Mouse (Mus musculus) G1E (cell line): ENCODE results near the gene Ythdf1.

Source experiments
- CTCF ChIP-seq: IDR thresholded peaks from 2 replicates; pipeline ENCODE4 v1.5.1; 2012; ENCODE audit warnings: low read depth, low read length, inconsistent platforms, mixed read lengths
- GATA1 ChIP-seq: IDR thresholded peaks from 2 replicates; pipeline ENCODE4 v1.6.1; 2012; ENCODE audit warnings: borderline replicate concordance, low read length, inconsistent platforms, mixed read lengths
- GATA2 ChIP-seq: IDR thresholded peaks from 2 replicates; pipeline ENCODE4 v1.6.1; 2012; ENCODE audit warnings: low read depth, low read length, inconsistent platforms, borderline replicate concordance
- POLR2AphosphoS5 ChIP-seq: IDR thresholded peaks from 2 replicates; pipeline ENCODE4 v1.6.1; 2012; ENCODE audit warnings: low read depth, low read length, inconsistent platforms; ENCODE audit not compliant: insufficient replicate concordance
- TAL1 ChIP-seq: conservative IDR thresholded peaks from 2 replicates; pipeline ENCODE4 v1.6.1; 2012; ENCODE audit warnings: low read depth, low read length, inconsistent platforms, mixed read lengths

- no peak for TF ChIP-seq CTCF
- no peak for TF ChIP-seq TAL1
- TF ChIP-seq GATA1 = no peak
- TF ChIP-seq POLR2AphosphoS5 = no peak
- TF ChIP-seq GATA2 = no peak
Observed at GRCm38 (mm10) chr2:180919913-180920809, 588 bp downstream of the Ythdf1 start.
